Comparison of ENCODE assay signal across 8 mouse cellular contexts in the genomic region with DNA sequence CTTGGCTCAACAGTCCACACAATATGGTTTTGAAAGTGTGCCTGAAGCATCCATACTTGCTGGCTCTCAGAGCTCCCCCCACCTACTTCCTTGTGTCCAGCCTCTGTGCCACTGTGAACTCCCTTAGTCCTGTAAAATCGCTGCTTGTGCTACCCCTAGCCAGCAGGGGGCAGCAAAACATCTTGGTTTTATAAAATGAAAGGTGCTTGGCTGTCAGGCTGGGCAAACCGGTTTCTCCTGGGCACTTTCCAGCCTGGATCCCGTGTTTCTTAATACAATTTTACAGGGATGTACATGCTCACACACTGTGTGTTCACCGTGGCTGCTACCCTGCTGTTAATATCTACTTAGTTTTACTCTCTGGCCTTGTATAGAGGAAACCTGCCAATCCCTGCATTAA.
DNase-seq lines count a peak whose midpoint lies in the region; ATAC-seq lines count a peak whose summit lies in the region.

No protein-coding gene starts in this region.

- no peaks in the 10 kb centered on the region; the same call in 1 of the 2 replicates for H3K36me3 ChIP-seq in hindbrain, embryonic 14.5 days (replicated peaks; ENCODE audit: control insufficient read depth, insufficient read depth)

- no peak overlapping the region for H3K9ac ChIP-seq in hindbrain, embryonic 14.5 days

- no peak overlapping the region for H3K4me3 ChIP-seq in hindbrain, embryonic 14.5 days (replicated peaks; ENCODE audit: low read length)

- no peaks in the 10 kb centered on the region for H3K9me3 ChIP-seq in hindbrain, embryonic 14.5 days (ENCODE audit: control insufficient read depth, low read length)

- no peaks in the 10 kb centered on the region for H3K27me3 ChIP-seq in hindbrain, embryonic 14.5 days (ENCODE audit: control insufficient read depth, insufficient read depth, low read length)

- peak; percentile 84 for DNase-seq in R1 (ENCODE audit: low read depth, low spot score)
- DNase-seq in cerebellum, adult 9-11 months = peak; percentile 70
- DNase-seq in frontal cortex, postnatal 10 days (ENCODE audit: low spot score in 2 of 2) = peak; percentile 57 to 79
- peak; percentile 94 for DNase-seq in hindbrain, embryonic 14.5 days (ENCODE audit: low spot score)
- peak; percentile 76 to 85 for DNase-seq in layer of hippocampus, postnatal 14 days (ENCODE audit: low spot score in 2 of 2)
- DNase-seq in lung, postnatal 4 days = peak; percentile 75 to 83
- DNase-seq in right cerebral cortex, postnatal 10 days (ENCODE audit: low spot score in 2 of 2) = peak; percentile 84 to 88
- peak; percentile 81 to 83 for DNase-seq in urinary bladder, postnatal 36 days (ENCODE audit: low spot score in 2 of 2)

- H3K27ac ChIP-seq in hindbrain, embryonic 14.5 days = no peak overlapping the region

- under 1% methylated on average over 4 of the region's 4 CpGs for WGBS in hindbrain, embryonic 14.5 days

- H3K4me1 ChIP-seq in hindbrain, embryonic 14.5 days (replicated peaks; ENCODE audit: control insufficient read depth, insufficient read depth, low read length) = peaks cover 8% of the 10 kb centered on the region; the same call in 1 of the 2 replicates

- ATAC-seq in hindbrain, embryonic 14.5 days (ENCODE audit: low FRiP score) = peak; percentile 80

- H3K4me2 ChIP-seq in hindbrain, embryonic 14.5 days (replicated peaks) = no peak overlapping the region
